Mouse (Mus musculus): ENCODE results near the gene Trabd. TPM values are rescaled to one million over a fixed set of nuclear protein-coding genes. Genes with fewer than 3 reads are reported as not detected.

Trabd gene
- polyA plus RNA-seq, 1 experiment from 2014 or later: 49.3 TPM

DNA sequence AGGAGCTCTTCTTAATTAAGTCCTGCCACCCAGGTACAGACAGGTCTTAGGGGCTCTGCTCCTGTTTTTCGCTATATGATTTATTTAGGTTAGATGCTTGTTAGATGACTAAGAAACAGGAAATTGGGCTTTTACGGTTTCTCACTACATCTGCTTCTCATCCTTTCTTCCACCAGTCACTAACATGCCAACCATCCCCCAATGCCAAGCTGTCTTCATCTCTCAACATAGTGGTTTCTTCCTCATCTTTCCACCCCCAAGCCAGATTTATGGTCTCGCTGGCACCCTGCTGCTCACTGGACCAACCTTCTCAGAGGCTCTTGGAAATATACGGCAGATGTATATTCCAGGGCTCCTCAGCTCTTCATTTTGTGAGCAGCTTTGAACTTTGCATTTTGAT, 15.7 kb downstream of the Trabd start:
- Histone ChIP-seq H3K4me1 (ENCODE audit: control insufficient read depth, insufficient read depth, low read length) (peaks cover 9% of the 10 kb centered on the region; the same call in 1 of the 2 replicates), H3K4me3 (ENCODE audit: low read length) (no peak overlapping the region), H3K36me3 (ENCODE audit: control insufficient read depth, insufficient read depth, low read length) (peaks cover 46% of the 10 kb centered on the region), H3K9ac (ENCODE audit: low read depth, low read length) (no peak overlapping the region), H3K27me3 (ENCODE audit: control insufficient read depth, insufficient read depth, low read length) (no peaks in the 10 kb centered on the region), H3K9me3 (ENCODE audit: control insufficient read depth, low read length) (no peaks in the 10 kb centered on the region), H3K27ac (ENCODE audit: low read depth, low read length) (no peak overlapping the region), H3K4me2 (replicated peaks; ENCODE audit: low read depth, low read length) (no peak overlapping the region)
- no peak for ATAC-seq (ENCODE audit: low FRiP score, low TSS enrichment)
- WGBS: 87% methylated on average over 4 of the region's 4 CpGs

DNA sequence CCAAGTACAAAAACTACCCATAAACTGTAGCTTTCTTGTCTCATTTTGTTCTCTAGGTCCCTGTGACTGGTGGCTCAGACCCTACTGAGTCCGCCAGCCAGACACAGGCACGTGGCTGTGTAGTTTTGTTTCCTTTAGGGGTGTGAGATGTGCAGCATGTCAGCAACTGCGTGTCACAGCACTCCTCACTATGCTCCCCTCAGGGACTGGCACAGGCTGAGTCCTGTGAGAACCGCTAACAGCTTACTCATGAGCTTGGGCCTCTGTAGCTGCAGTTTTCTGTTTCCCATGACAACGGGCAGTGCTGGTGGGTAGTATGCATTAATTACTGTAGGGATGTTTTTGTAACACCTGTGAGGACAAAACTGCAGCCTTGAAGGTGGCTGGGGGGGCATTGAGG, 17.3 kb downstream of the Trabd start:
- Histone ChIP-seq H3K9ac (ENCODE audit: low read depth, low read length) (no peak overlapping the region), H3K36me3 (ENCODE audit: control insufficient read depth, insufficient read depth, low read length) (peaks cover 48% of the 10 kb centered on the region), H3K4me3 (ENCODE audit: low read length) (no peak overlapping the region), H3K9me3 (ENCODE audit: control insufficient read depth, low read length) (no peaks in the 10 kb centered on the region), H3K27me3 (ENCODE audit: control insufficient read depth, insufficient read depth, low read length) (no peaks in the 10 kb centered on the region), H3K27ac (ENCODE audit: low read depth, low read length) (no peak overlapping the region), H3K4me2 (replicated peaks; ENCODE audit: low read depth, low read length) (no peak overlapping the region), H3K4me1 (ENCODE audit: control insufficient read depth, insufficient read depth, low read length) (peaks cover 9% of the 10 kb centered on the region; the same call in 1 of the 2 replicates)
- no peak for ATAC-seq (ENCODE audit: low FRiP score, low TSS enrichment)
- WGBS: 77% methylated on average over 5 of the region's 5 CpGs

DNA sequence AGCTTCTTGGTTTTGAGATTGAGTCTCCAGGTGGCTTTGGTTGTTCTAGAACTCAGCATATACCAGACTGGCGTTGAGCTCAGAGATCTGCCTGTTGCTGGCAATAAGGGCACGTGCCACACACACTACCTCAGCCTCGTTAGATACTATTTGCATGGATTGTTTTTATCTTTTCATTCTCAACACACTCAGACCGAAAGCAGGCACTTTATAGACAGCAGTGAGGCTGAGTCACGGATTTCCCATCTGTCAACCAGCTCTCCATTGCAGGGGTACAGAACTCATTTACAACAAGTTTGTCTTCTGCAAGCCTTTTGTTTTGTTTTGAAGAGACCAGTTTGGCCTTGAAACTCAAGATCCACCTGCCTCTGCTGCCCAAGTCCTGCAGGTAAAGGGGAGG, 22.5 kb downstream of the Trabd start:
- H3K9me3 ChIP-seq (ENCODE audit: control insufficient read depth, low read length): no peaks in the 10 kb centered on the region
- H3K27ac ChIP-seq (ENCODE audit: low read depth, low read length): no peak overlapping the region
- H3K4me1 ChIP-seq (ENCODE audit: control insufficient read depth, insufficient read depth, low read length): no peaks in the 10 kb centered on the region
- no peak overlapping the region for H3K4me2 ChIP-seq (replicated peaks; ENCODE audit: low read depth, low read length)
- peaks cover 99% of the 10 kb centered on the region for H3K36me3 ChIP-seq (ENCODE audit: control insufficient read depth, insufficient read depth, low read length)
- H3K4me3 ChIP-seq (ENCODE audit: low read length): no peak overlapping the region
- WGBS: 95% methylated on average over 5 of the region's 5 CpGs
- no peak overlapping the region for H3K9ac ChIP-seq (ENCODE audit: low read depth, low read length)
- no peaks in the 10 kb centered on the region for H3K27me3 ChIP-seq (ENCODE audit: control insufficient read depth, insufficient read depth, low read length)
- no peak for ATAC-seq (ENCODE audit: low FRiP score, low TSS enrichment)

DNA sequence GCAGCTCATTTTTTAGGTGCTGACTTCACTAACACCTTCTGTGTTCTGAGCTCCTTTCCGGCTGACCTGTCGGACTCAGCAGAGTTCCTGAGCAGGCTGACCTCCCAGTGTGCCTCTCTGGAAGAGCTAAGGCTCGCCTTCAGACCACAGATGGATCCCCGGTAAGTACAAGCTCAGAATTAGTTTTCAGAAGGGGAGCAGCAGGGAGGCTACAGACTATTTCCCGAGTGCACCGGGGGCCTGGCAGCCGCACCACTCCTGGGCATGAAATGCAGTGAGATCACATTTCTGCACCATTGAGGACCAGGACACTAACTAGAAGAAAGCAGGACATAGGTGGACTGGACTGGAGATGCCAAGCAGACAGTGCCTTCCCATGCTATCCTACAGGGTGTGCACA, 23.7 kb downstream of the Trabd start:
- no peak for ATAC-seq (ENCODE audit: low FRiP score, low TSS enrichment)
- H3K9me3 ChIP-seq (ENCODE audit: control insufficient read depth, low read length): no peaks in the 10 kb centered on the region
- H3K4me3 ChIP-seq (ENCODE audit: low read length): no peak overlapping the region
- H3K27me3 ChIP-seq (ENCODE audit: control insufficient read depth, insufficient read depth, low read length): no peaks in the 10 kb centered on the region
- 84% methylated on average over 7 of the region's 7 CpGs for WGBS
- H3K9ac ChIP-seq (ENCODE audit: low read depth, low read length): no peak overlapping the region
- no peak overlapping the region for H3K4me2 ChIP-seq (replicated peaks; ENCODE audit: low read depth, low read length)
- no peak overlapping the region for H3K27ac ChIP-seq (ENCODE audit: low read depth, low read length)
- H3K4me1 ChIP-seq (ENCODE audit: control insufficient read depth, insufficient read depth, low read length): no peaks in the 10 kb centered on the region
- peaks cover 97% of the 10 kb centered on the region for H3K36me3 ChIP-seq (ENCODE audit: control insufficient read depth, insufficient read depth, low read length)

DNA sequence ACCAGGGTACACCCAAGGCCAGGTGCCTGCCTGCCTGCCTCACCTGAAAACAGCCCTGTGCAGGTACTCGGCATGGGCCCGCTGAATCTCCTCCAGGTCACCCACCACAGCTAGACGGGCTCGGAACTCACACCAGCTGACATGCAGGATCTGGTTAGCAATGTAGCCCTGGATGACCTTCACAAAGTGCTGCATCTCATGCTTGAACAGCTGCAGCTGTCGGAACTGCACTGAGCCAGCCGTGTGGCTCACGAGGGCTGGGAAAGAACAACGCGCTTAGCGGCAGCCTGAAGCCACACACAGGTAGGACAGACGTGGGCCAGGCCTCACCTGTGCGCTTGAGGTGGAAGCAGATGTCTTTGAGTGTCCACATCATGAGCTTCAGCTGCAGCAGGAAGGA, 25.9 kb downstream of the Trabd start:
- Histone ChIP-seq H3K4me2 (replicated peaks; ENCODE audit: low read depth, low read length) (no peak overlapping the region), H3K27ac (ENCODE audit: low read depth, low read length) (no peak overlapping the region), H3K9ac (ENCODE audit: low read depth, low read length) (no peak overlapping the region), H3K4me1 (ENCODE audit: control insufficient read depth, insufficient read depth, low read length) (no peaks in the 10 kb centered on the region), H3K36me3 (ENCODE audit: control insufficient read depth, insufficient read depth, low read length) (peaks cover 98% of the 10 kb centered on the region), H3K27me3 (ENCODE audit: control insufficient read depth, insufficient read depth, low read length) (no peaks in the 10 kb centered on the region), H3K9me3 (ENCODE audit: control insufficient read depth, low read length) (no peaks in the 10 kb centered on the region), H3K4me3 (ENCODE audit: low read length) (no peak overlapping the region)
- 89% methylated on average over 12 of the region's 12 CpGs for WGBS
- ATAC-seq (ENCODE audit: low FRiP score, low TSS enrichment): no peak

DNA sequence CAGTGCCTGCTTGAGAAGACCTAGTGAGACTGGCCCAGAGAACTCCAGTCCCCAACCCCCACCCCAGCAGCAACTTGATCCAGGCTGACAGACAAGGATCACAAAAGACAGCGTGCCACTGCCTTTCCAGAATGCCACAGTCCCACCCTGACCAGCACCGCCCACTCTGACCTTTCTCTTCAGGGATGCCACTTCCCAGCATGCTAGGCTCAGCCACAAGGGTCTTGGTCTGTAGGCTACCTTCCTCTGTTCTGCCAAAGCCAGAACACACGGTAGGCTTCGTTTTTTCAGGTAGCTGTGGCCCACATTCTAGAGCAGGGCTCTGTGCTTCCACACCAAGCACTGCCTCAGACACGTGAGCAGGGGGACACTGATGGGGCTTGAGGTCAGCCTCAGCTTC, 27.7 kb downstream of the Trabd start:
- no peak overlapping the region for H3K27ac ChIP-seq (ENCODE audit: low read depth, low read length)
- H3K9ac ChIP-seq (ENCODE audit: low read depth, low read length): no peak overlapping the region
- H3K27me3 ChIP-seq (ENCODE audit: control insufficient read depth, insufficient read depth, low read length): no peaks in the 10 kb centered on the region
- WGBS: 73% methylated on average over 5 of the region's 5 CpGs
- H3K4me2 ChIP-seq (replicated peaks; ENCODE audit: low read depth, low read length): no peak overlapping the region
- H3K4me3 ChIP-seq (ENCODE audit: low read length): no peak overlapping the region
- ATAC-seq (ENCODE audit: low FRiP score, low TSS enrichment): no peak
- peaks cover 97% of the 10 kb centered on the region for H3K36me3 ChIP-seq (ENCODE audit: control insufficient read depth, insufficient read depth, low read length)
- H3K4me1 ChIP-seq (ENCODE audit: control insufficient read depth, insufficient read depth, low read length): no peaks in the 10 kb centered on the region
- no peaks in the 10 kb centered on the region for H3K9me3 ChIP-seq (ENCODE audit: control insufficient read depth, low read length)

DNA sequence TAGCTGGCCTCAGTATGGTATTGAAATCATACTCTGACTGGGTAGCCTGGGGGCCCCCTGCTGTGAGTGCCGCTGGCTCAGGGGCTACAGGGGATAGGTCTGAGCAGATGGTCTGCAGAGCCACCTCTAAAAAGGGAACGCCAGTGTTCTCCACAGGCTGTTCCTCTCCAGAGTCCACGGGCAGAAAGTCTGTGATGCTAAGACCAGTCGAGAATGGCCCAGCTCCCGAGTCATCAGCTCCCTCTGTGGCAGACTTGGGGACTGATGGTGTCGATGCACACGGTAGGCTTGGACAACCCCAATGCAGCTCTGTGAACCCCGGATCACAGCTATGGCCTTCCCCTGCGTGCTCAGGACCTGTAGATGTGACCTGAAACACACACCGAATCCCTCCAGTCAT, 29.0 kb downstream of the Trabd start:
- Histone ChIP-seq H3K4me2 (replicated peaks; ENCODE audit: low read depth, low read length) (no peak overlapping the region), H3K4me1 (ENCODE audit: control insufficient read depth, insufficient read depth, low read length) (no peaks in the 10 kb centered on the region), H3K27ac (ENCODE audit: low read depth, low read length) (no peak overlapping the region), H3K9me3 (ENCODE audit: control insufficient read depth, low read length) (no peaks in the 10 kb centered on the region), H3K27me3 (ENCODE audit: control insufficient read depth, insufficient read depth, low read length) (no peaks in the 10 kb centered on the region), H3K4me3 (ENCODE audit: low read length) (no peak overlapping the region), H3K36me3 (ENCODE audit: control insufficient read depth, insufficient read depth, low read length) (peaks cover 97% of the 10 kb centered on the region), H3K9ac (ENCODE audit: low read depth, low read length) (no peak overlapping the region)
- ATAC-seq (ENCODE audit: low FRiP score, low TSS enrichment): no peak
- 89% methylated on average over 10 of the region's 10 CpGs for WGBS

DNA sequence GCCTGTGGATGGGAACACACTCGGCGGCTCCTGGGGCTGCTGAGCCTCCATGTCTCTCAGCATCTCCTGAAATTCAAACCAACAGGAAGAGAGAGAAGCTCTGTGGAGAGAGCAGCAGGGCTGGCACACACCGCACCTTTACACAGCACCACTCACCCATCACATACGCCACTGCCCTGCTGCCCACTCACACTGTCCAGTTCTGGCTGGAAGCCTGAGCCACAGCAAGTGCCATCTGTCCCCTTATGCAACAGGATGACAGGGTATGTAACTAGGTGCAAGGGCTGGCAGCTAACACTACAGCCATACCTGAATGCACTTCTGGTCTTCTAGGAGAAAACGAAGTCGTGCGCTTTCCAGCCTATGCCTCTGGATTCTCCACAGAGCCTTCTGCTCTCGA, 29.5 kb downstream of the Trabd start:
- H3K4me1 ChIP-seq (ENCODE audit: control insufficient read depth, insufficient read depth, low read length): no peaks in the 10 kb centered on the region
- ATAC-seq (ENCODE audit: low FRiP score, low TSS enrichment): no peak
- no peak overlapping the region for H3K27ac ChIP-seq (ENCODE audit: low read depth, low read length)
- no peak overlapping the region for H3K4me2 ChIP-seq (replicated peaks; ENCODE audit: low read depth, low read length)
- no peak overlapping the region for H3K4me3 ChIP-seq (ENCODE audit: low read length)
- H3K9me3 ChIP-seq (ENCODE audit: control insufficient read depth, low read length): no peaks in the 10 kb centered on the region
- no peaks in the 10 kb centered on the region for H3K27me3 ChIP-seq (ENCODE audit: control insufficient read depth, insufficient read depth, low read length)
- H3K9ac ChIP-seq (ENCODE audit: low read depth, low read length): no peak overlapping the region
- 94% methylated on average over 8 of the region's 8 CpGs for WGBS
- peaks cover 97% of the 10 kb centered on the region for H3K36me3 ChIP-seq (ENCODE audit: control insufficient read depth, insufficient read depth, low read length)

DNA sequence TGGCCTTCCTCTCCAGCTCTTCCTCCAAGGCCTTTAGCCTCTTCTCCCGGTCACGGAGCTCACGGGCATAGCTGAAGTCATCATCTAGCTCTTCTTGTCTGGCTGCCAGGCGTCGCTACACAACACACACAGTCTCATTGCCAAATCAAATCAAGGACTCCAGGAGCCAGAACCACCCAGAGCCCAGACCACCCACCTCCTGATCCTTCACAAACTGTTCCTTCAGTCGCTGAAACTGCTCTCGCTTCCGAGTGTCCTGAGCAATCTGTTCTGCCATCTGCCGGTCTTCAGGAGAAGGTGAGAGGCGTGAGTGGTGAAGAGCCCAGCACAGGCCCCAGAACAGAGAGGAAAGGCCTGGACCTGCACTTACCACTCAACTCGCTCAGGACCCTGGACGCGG, 31.1 kb downstream of the Trabd start:
- WGBS: 91% methylated on average over 13 of the region's 13 CpGs
- H3K4me3 ChIP-seq (ENCODE audit: low read length): no peak overlapping the region
- ATAC-seq (ENCODE audit: low FRiP score, low TSS enrichment): no peak
- H3K9ac ChIP-seq (ENCODE audit: low read depth, low read length): no peak overlapping the region
- H3K36me3 ChIP-seq (ENCODE audit: control insufficient read depth, insufficient read depth, low read length): peaks cover 90% of the 10 kb centered on the region
- H3K4me1 ChIP-seq (ENCODE audit: control insufficient read depth, insufficient read depth, low read length): no peaks in the 10 kb centered on the region
- no peak overlapping the region for H3K4me2 ChIP-seq (replicated peaks; ENCODE audit: low read depth, low read length)
- H3K27ac ChIP-seq (ENCODE audit: low read depth, low read length): no peak overlapping the region
- no peaks in the 10 kb centered on the region for H3K27me3 ChIP-seq (ENCODE audit: control insufficient read depth, insufficient read depth, low read length)
- H3K9me3 ChIP-seq (ENCODE audit: control insufficient read depth, low read length): no peaks in the 10 kb centered on the region

DNA sequence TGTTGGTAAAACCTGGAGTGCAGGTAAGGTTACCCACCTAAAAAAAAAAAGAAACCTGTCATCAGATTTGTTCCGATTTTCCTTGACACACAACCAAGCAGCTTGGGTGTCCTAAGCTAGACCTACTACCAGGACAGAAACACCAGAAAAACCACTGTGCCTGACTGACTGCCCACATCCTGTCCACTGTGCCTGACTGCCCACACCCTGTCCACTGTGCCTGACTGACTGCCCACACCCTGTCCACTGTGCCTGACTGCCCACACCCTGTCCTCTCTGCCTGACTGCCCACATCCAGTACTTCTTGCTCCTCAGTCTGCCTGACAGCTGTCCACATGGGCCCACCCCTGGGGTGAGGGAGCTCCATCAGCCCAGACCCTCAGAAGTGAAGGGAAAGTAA, 32.1 kb downstream of the Trabd start:
- WGBS: 96% methylated on average over 1 of the region's 1 CpGs

More for the DNA sequence above, 32.1 kb downstream of the Trabd start:
- Histone ChIP-seq H3K36me3 (ENCODE audit: control insufficient read depth, insufficient read depth, low read length) (peaks cover 89% of the 10 kb centered on the region), H3K4me3 (ENCODE audit: low read length) (no peak overlapping the region), H3K4me2 (replicated peaks; ENCODE audit: low read depth, low read length) (no peak overlapping the region), H3K9ac (ENCODE audit: low read depth, low read length) (no peak overlapping the region), H3K27me3 (ENCODE audit: control insufficient read depth, insufficient read depth, low read length) (no peaks in the 10 kb centered on the region), H3K4me1 (ENCODE audit: control insufficient read depth, insufficient read depth, low read length) (no peaks in the 10 kb centered on the region), H3K9me3 (ENCODE audit: control insufficient read depth, low read length) (no peaks in the 10 kb centered on the region), H3K27ac (ENCODE audit: low read depth, low read length) (no peak overlapping the region)
- ATAC-seq (ENCODE audit: low FRiP score, low TSS enrichment): no peak
